Mouse (Mus musculus): Measurements from ENCODE around the gene Larp6. TPM values are rescaled to one million over a fixed set of nuclear protein-coding genes. Genes with fewer than 3 reads are reported as not detected.

Larp6 gene
- total RNA-seq, 2 experiments from 2014 or later = 1.1 to 2.2 TPM

GRCm38 (mm10) chr9:60692624-60693023 lies 20.2 kb upstream of the Larp6 start:
- H3K4me3 ChIP-seq = peak overlapping the region; percentile 19; the same call in 1 of the 2 replicates
- peak; percentile 39 for DNase-seq
- peak overlapping the region; percentile 65 for H3K27ac ChIP-seq
- intact Hi-C loops (cut with DNase I) = no loop called here
- no peak for TF ChIP-seq CTCF (IDR thresholded peaks at IDR 0.05)

- Histone ChIP-seq H3K27ac (no peak overlapping the region), H3K4me3 (no peak overlapping the region)
- intact Hi-C loops (cut with DNase I) = no loop called here
- peak; percentile 30 for DNase-seq
- TF ChIP-seq CTCF (IDR thresholded peaks at IDR 0.05) = peak; percentile 53
Observed at GRCm38 (mm10) chr9:60693986-60694385, 18.8 kb upstream of the Larp6 start.

- Histone ChIP-seq H3K27ac (peak overlapping the region; percentile 68), H3K4me3 (no peak overlapping the region)
- no peak for TF ChIP-seq CTCF (IDR thresholded peaks at IDR 0.05)
- peak; percentile 28 for DNase-seq
- intact Hi-C loops (cut with DNase I) = no loop called here
Observed at GRCm38 (mm10) chr9:60696271-60696985, 16.4 kb upstream of the Larp6 start.

- TF ChIP-seq CTCF (IDR thresholded peaks at IDR 0.05) = no peak
- DNase-seq = no peak
Observed at GRCm38 (mm10) chr9:60699581-60700231, 13.1 kb upstream of the Larp6 start.

GRCm38 (mm10) chr9:60707594-60707993 lies 5.2 kb upstream of the Larp6 start:
- Histone ChIP-seq H3K4me3 (no peak overlapping the region), H3K27ac (no peak overlapping the region)
- intact Hi-C loops (cut with DNase I) = no loop called here
- no peak for DNase-seq
- no peak; the same call in 1 of the 2 replicates for TF ChIP-seq CTCF (IDR thresholded peaks at IDR 0.05)

More at GRCm38 (mm10) chr9:60699581-60700231, 13.1 kb upstream of the Larp6 start:
- intact Hi-C loops (cut with DNase I) = no loop called here
- no peak overlapping the region for H3K27ac ChIP-seq
- no peak overlapping the region for H3K4me3 ChIP-seq

GRCm38 (mm10) chr9:60708606-60709005 lies 4.2 kb upstream of the Larp6 start:
- no peak for TF ChIP-seq CTCF (IDR thresholded peaks at IDR 0.05)
- Histone ChIP-seq H3K27ac (no peak overlapping the region), H3K4me3 (no peak overlapping the region)
- DNase-seq = no peak
- intact Hi-C loops (cut with DNase I) = no loop called here

- no peak for DNase-seq
- intact Hi-C loops (cut with DNase I) = no loop called here
- Histone ChIP-seq H3K27ac (no peak overlapping the region), H3K4me3 (no peak overlapping the region)
- no peak for TF ChIP-seq CTCF (IDR thresholded peaks at IDR 0.05)
Observed at GRCm38 (mm10) chr9:60709721-60710120, 3.1 kb upstream of the Larp6 start.

GRCm38 (mm10) chr9:60712011-60712410 lies 778 bp upstream of the Larp6 start:
- no peak for DNase-seq
- Histone ChIP-seq H3K4me3 (peak overlapping the region; percentile 86), H3K27ac (peak overlapping the region; percentile 88)
- TF ChIP-seq CTCF (IDR thresholded peaks at IDR 0.05) = no peak
- intact Hi-C loops (cut with DNase I) = no loop called here

GRCm38 (mm10) chr9:60713616-60714015 lies 827 bp downstream of the Larp6 start:
- Histone ChIP-seq H3K27ac (peak overlapping the region; percentile 88), H3K4me3 (peak overlapping the region; percentile 86)
- no peak for DNase-seq
- intact Hi-C loops (cut with DNase I) = no loop called here
- TF ChIP-seq CTCF (IDR thresholded peaks at IDR 0.05) = no peak

- no peak for TF ChIP-seq CTCF (IDR thresholded peaks at IDR 0.05)
- intact Hi-C loops (cut with DNase I) = no loop called here
- peak; percentile 60 for DNase-seq
- H3K4me3 ChIP-seq = peak overlapping the region; percentile 86
- peak overlapping the region; percentile 88 for H3K27ac ChIP-seq
Observed at GRCm38 (mm10) chr9:60714191-60714590, 1.4 kb downstream of the Larp6 start.

GRCm38 (mm10) chr9:60715271-60715670 lies 2.5 kb downstream of the Larp6 start:
- intact Hi-C loops (cut with DNase I) = no loop called here
- H3K4me3 ChIP-seq = no peak overlapping the region; the same call in 1 of the 2 replicates

GRCm38 (mm10) chr9:60715828-60716227 lies 3.0 kb downstream of the Larp6 start:
- TF ChIP-seq CTCF (IDR thresholded peaks at IDR 0.05) = peak; percentile 51
- no peak overlapping the region for H3K27ac ChIP-seq
- intact Hi-C loops (cut with DNase I) = no loop called here
- DNase-seq = no peak
- H3K4me3 ChIP-seq = no peak overlapping the region

More at GRCm38 (mm10) chr9:60715271-60715670, 2.5 kb downstream of the Larp6 start:
- no peak for TF ChIP-seq CTCF (IDR thresholded peaks at IDR 0.05)
- H3K27ac ChIP-seq = no peak overlapping the region
- no peak for DNase-seq

GRCm38 (mm10) chr9:60718284-60718683 lies 5.5 kb downstream of the Larp6 start:
- peak; percentile 63 for DNase-seq
- Histone ChIP-seq H3K27ac (peak overlapping the region; percentile 38; the same call in 1 of the 2 replicates), H3K4me3 (no peak overlapping the region)
- intact Hi-C loops (cut with DNase I) = loop anchor here (1.0 kb wide), 2 partner anchors 26 to 140 kb away; no protein-coding TSS in a partner anchor
- peak; percentile 93 for TF ChIP-seq CTCF (IDR thresholded peaks at IDR 0.05)

Data from gastrocnemius, adult 2 months (tissue).